Mouse (Mus musculus) lung, postnatal 25 days (tissue): ENCODE results near the gene Ugt1a9.

Experiments
- DNase-seq: peaks from one replicate; pipeline ENCODE4 v3.0.0; 2022; ENCODE audit warnings: low spot score

The Ugt1a9 gene

DNA sequence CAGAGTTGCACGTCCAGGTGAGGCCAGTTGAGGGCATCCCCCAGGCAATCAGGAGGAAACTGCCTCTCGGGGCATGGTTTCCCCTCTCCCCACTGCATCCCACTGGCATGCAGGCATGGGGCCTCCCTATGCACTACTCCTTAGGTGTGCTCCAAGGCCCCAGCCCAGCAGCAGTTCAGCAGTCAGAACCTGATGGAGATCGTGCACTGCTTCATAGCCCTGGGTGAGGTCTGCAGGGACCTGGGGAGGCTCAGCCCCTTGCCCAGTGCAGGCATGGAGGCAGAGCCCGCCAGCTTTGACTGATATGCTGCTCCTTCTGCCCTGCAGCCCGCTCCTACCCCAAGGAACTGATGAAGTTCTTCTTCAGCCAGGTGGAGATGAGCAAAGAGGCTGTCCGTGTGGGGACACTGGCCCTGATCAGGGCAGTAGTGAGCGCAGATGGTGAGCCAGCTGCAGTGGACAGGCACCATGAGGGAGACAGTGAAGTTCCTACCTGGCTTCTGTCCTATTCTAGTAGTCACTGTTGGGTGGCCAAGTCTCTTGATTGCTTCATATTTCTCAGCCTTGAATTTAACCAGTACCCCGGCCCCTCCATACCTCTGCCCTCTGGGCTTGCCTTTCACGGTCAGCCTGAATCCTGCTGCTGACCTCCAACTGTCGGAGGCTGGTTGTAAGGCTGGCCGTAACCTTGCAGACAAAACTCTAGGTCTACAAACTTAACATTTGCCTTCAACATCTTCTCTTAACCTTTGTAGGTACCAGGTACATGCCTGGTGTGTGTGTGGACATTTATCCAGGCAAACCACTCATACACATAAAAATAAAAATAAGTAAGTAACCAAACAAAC lies 164.7 kb downstream of the Ugt1a9 start:
- DNase-seq, result no peak

DNA sequence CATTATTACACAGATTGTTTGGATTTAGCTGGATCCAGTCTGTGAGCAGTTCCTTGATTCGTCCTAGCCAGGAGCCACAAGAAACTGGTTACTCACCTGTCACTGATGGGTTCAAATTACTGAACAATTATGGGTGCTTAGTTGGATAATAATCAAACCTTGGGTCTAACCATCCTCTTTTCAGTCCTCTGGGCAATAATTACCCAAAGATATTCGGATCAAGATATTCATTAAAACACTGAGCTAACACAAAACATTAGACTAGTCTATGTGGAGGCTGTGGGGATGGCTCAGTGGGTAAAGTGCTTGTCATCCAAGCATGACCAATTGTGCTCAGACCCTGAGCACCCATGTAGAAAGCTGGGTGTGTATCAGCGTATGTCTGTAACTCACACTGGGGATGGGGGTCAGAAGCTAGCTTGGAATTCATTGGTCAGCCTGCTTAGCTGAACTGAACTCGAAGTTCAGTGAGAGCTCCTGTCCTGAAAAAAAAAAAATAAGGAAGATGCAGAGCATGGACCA lies 165.4 kb downstream of the Ugt1a9 start:
- no peak for DNase-seq

DNA sequence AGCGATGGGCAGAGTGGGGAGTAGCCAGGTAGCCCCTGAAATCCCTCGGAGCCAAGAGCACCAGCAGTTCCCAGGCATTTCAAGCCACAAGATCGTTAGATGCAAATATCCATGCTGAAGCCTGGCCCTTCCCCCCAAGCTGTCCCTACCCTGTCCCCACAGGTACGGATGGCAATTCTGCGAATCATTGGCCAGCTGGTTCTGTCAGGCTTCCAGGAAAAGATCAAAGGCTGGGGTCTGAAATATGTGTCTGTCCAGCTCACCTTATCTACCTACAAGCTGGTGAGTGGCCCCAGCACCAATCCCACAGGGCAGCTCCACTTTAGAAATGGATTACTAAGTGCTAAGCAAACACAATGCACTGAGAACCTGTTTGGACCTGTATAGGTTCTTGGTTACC lies 166.7 kb downstream of the Ugt1a9 start:
- DNase-seq, result no peak

DNA sequence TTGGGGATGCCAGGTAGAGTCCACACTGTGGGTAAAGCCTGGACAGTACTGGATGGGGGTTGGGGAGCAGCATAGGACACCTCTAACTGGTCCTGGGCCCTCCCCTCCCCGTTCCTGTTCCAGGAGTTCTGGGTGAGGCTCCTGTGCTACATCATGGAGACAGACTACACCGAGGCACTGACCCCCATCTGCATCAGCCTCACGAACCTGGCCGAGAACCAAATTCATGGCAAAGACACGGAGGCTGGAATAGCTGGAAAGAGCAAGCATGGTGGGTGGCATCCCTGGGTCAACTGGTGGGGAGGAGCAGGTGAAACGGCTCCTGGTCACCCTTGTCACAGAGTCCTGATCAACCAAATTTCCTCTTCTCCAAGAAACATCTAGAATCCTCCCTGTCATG lies 168.2 kb downstream of the Ugt1a9 start:
- DNase-seq, result no peak

DNA sequence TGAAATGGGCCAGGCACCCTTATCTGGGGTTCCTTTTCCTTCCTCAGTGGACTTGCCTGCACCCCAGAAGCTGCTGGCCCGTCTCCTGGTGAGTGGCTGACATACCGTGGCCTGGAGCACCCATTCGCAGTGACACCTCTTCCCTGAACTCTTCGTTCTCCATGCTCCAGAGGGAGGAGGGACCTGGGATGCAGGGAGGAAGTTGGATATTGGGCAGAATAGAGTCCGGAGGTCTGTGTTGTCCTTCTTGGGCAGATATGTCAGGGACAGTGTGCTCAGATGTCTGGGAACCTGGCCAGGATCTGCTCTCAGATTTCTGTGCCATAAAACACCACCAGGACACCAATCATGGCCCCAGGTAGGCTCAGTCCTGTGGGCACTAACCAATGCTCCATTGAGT lies 169.5 kb downstream of the Ugt1a9 start:
- no peak for DNase-seq

DNA sequence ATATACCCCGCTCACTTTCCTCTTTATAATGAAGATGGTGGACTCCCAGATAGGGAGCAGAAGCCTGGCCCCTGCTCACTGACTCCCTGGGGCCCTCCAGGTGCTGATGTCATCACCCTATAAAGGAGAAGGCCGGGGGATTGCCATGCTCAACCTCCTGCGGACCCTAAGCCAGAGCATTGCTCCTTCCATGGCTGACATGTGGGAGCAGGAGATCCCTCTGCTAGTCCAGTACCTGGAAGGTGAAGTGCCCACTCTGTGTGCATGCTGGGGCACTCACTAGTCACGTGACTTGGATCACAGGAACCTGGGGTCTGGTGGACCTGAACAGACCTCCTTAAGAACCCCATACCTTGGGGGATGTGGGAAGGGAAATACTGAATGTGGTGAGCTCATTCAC lies 170.0 kb downstream of the Ugt1a9 start:
- no peak for DNase-seq

DNA sequence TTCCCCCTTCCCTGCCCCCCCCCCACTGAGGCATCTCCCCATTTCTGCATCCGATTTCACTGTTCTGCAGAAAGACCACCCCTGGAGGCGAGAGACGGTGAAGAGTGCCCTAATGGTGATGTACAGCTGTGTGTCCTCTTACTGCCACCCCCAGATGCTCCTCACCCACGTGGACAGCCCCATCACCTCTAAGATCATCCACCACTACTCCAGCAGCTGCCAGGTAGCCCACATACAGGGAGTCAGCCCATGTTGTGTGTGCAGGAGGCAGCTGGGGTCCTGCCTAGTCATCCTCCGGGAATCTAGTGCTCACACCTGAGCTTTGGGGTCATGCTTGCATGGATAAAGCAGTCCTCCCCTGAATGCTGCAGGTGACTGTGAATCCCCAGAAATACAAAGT lies 173.3 kb downstream of the Ugt1a9 start:
- DNase-seq, result no peak

DNA sequence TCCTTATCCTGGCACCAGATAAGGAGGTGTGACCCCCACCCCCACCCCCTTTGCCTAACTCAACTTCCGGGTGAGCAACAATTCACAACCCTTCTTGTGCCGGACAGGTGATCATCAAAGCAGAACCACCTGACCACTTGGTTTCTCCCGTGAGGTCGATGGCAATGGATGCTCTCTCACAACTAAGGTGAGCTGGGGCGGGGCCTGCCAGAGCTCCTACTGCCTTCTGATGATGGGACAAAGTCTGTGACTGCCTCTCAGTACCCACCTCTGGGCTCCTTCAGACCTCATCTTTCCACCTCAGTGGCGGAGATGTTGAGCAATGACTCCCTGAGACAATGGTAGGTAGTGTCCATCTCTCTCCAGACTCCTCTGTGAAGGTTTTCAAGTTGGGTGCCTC lies 175.3 kb downstream of the Ugt1a9 start:
- DNase-seq, result no peak

DNA sequence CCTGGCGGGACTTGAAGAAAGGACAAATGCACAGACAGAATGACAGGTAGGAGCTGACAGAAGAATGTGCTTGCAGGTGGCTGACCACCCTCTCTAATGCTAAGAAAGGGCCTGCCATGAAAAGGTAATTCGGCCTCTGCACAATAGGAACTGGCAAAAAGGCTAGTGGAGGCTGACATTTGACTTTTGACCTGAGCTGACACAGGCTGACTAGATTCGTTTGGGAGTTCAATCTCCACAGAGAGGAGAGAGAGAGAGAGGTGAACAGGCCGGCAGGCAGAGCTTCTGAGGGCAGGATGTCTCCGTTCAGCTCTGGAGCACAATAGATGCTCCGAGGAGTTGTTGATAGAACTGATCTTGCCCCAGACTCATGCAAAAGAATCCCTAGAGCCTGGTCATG lies 175.8 kb downstream of the Ugt1a9 start:
- no peak for DNase-seq

DNA sequence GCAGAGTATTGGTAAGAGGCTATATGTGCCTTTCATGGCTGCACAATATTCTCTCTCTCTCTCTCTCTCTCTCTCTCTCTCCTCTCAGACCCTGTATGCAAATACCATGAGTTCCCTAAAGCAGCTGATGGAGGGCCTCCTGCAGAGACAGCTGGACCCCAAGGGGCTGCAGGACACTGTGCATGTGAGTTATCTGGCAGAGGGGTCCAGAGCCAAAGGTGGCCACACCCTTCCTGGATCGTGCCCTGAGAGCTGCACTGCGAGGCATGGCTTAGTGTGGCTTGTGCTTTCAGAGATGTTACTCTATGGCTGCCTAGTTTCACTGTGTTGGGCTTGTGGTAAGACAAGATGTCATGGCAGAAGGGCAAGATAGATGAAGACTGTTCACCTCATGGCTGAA lies 177.1 kb downstream of the Ugt1a9 start:
- DNase-seq, result no peak

DNA sequence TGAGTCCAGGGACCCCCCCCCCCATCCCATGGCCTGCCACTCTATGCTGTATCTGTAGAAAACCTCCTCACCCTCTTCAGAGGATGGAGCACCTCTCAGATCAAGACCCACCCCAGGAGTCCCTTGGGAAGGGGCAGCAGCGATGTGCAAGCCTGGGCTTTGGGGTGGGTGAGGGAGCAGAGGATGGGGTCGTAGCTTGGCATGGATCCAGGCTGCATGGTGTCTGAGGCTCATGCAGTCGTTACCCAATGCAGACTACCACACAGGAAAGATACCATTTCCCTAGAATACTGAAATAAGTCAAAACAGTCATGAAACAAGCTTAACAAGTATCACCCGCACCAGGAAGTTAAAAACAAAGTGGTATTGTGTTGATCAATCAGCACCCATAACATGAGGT lies 178.1 kb downstream of the Ugt1a9 start:
- no peak for DNase-seq

DNA sequence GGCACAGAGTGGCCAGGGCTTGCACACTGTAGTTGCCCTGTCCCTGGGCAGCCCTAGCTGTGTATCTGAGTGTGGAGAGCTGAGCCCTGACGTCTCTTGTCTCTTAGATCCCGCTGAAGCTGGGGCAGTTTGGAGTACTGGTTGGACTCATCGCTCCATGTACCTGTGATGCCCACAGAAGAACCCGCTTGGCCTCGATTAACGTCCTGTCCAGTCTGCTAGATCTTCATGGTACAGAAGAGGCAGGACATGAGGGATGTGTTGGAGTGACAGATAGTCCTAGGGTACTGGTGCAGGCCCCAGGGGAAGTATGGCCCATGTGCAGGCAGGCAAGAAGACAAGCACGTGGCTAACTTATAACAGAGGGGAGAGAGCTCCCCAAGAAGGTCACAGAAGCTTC lies 179.0 kb downstream of the Ugt1a9 start:
- DNase-seq, result no peak

DNA sequence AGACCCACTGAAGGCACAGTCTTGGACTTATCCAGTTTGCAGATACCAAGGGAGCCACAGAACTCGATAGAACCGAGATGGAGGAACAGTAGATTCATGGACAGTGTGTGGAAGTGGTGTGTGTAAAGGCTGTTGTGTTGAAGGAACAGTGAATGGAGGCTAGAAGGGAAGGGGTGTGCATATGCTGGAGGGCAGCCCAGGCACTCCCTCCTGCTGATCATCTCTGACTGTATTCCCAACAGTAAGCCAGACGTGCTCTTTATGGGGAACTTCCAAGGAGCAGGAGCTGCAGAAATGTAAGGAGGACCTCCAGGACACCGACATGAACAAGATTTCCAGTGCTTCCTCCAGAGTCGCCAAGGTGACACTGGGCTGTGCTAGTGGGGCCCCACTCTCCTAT lies 179.4 kb downstream of the Ugt1a9 start:
- DNase-seq, result no peak

DNA sequence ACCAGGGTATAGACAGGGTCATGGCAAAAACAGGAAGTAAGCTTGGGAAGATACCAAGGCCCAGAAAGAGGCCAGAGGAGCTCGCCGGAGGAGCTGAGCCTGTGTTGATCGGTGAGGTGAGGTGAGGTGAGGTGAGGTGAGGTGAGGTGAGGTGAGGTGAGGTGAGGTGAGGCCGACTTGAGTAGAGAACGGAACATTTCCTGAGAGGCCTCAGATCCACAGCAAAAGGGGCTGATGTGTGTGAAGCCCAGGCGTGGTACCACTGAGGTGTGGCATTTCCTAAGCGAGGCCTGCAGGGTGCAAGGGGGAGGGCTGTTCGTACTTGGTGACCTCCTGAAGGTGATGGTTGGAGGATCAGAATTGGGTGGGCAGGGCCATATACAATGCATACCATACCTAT lies 182.5 kb downstream of the Ugt1a9 start:
- no peak for DNase-seq

DNA sequence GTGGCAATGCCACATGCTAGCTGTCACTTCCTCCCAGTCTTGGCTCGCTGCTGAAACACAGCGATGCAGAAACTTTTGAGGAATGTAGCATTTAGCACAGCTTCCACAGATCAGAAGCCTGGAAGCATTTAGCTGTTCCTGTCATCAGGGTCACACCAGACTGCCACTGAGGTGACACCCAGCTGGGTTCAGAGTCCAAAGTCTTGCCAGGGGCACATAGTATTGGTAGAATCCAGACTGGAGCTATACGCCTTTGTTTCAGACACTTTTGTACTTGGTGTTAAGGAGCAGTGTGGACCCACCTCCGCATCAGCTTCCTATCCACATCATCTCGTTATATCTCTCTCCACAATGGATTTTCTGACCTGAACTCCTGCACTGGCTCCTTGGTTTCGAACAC lies 182.9 kb downstream of the Ugt1a9 start:
- no peak for DNase-seq

DNA sequence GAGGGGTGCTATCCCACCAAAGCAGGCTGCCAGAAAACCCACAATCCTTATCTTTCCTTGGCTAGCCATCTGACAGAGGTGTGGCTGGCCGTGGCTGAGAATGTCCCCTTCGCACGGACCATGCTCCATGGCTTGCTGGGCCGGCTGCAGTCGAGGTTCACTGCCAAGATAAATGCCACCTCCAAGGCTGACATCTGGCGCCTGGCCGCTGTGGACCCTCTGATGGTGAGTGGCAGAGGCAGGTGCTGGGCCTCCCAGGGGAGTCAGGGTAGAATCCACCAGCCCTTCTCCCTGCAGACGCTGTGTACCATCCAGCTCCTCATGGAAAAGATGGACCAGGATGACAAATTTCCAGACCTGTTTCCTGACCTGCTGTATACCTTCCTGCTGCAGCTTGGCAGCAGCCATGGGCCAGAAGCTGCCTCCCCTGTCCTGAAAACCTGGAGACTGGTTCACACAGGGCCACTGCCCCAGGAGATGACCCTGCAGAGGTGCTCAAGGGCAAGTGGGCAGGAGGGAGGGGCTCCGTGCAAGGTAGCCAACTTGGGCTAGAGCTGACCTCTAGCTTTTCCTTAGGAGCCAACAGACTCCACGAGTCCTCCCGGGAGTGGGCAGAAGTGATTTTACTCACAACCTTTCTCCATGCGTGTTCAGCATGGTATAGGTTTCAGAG lies 184.3 kb downstream of the Ugt1a9 start:
- no peak for DNase-seq

DNA sequence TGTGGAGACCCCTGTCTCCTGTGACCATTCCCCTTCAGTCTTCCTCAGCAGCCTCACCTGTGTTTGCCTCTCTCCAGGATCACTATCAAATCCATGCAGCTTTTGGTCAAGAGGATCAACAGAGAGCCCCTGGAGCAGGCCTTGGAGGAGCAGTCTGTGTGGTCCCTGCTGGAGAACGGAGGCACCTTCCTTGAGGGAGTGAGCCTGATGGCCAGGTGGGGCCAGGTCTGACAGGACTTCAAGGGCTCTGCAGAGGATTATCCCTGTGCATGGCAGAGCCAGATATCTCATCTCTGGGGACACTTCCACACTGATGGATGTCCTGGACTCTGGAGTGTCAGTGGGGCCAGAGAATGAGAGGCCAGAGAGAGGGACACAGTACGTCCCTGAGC lies 184.9 kb downstream of the Ugt1a9 start:
- DNase-seq, result no peak

DNA sequence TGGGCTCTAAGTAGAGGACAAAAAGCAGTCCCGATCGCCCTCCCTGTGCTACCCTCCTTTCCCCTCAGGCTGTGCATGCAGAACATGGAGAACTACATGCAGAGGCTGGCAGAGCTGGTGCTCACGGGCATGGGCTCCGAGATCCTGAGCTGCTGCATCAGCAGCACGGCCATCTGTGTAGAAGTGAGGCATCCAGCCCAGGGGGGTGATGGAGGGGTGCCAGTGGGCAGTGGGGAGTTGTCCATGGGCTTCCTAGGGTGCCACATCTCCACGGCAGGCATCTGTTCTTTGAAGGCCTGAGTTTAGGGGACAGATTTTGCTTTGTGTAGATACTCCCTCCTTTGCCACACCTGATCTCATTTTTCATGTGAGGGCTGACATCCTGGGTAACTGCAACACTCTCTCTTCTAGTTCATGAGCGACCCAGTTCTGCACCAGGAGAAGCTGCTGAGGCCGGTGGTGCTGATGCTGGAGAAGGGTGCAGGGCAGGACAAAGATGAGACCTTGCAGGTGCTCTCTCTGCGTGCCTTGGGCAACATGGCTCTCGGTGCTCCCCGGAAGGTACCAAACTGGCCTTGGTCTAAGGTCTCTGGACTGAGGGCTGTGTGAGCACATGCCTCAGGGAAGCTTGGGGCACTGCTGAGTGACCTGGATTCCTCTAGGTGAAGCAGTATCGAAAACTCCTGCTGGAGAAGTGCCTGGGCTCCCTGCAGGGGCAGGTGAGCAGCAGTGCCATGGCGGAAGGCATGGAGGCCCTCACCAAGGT lies 185.6 kb downstream of the Ugt1a9 start:
- DNase-seq, result no peak

DNA sequence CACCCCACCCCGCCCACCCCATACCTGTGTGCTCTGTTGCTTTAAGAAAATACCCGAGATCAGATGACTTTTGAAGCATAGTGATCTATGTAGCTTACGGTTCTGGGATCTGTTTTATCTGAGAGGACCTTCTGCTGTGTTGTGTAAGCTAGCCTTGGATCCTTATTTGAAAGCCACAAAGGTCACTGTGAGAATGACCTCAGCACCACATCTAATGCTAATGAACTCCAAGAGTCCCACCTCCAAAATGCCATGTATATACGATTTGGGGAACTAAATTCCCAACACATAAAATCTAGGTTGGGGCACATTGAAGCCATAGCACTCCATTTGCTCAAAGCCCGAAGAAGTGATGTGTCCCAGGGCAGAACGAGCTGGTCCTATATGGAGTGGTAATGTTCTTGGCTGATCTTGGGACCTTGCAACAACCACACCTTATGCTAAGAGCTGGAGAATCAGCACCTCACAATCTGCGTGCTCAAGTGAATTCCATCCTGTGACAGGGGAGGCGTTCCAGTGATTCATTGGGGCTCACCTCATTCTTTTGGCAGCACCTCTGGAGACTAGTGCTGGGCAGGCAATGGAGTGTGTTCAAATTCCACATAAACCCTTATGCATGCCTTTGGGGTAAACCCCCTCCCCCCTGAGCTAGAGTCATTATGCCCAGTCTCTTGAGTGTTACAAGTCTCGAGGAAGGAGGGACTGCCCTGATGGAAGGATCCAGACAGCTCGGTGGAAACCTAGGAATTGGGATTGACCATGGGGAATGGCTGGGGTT lies 186.5 kb downstream of the Ugt1a9 start:
- no peak for DNase-seq

DNA sequence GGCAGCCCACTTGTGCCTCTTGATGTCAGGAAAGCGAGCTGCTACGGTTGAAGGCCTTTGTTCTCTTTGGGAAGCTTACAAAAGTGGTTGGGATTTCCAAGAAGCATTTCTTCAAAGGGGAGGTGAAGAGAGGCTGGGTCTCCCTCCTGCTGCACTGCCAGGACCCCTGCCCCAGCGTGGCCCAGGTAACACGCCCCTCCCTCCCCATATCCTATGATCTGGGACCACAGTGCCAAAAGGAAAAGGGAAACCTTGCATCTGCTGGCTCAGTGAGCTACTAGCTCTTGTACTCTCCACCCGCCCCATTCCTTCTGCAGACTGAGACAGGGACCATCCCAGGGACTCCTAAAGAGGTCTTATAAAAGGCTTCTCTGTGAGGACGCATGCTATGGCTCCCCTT lies 187.1 kb downstream of the Ugt1a9 start:
- DNase-seq, result no peak

DNA sequence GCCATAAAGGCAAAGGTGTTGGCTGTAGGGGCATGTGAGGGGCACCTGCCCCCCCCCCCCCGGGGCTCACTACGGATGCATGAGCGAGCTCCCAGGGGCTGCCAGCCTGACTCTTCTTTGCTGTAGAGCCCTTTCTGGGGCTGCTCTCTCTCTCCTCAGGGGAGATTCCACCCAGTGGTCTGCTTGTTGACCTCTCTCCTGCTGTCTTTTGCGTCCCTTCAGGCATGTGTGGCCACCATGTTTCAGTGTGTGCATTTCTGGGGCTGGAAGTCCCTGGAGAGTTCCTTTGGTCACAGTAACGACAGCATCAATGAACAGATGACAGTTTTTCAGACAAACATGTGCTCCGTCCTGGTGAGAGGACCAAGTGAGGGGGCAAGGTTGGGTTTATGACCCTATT lies 187.8 kb downstream of the Ugt1a9 start:
- DNase-seq, result no peak
